Mouse (Mus musculus): Measurements from ENCODE around the gene Carmil1. TPM values are rescaled to one million over a fixed set of nuclear protein-coding genes. Genes with fewer than 3 reads are reported as not detected.

Carmil1 gene
- polyA plus RNA-seq, 1 experiment from 2014 or later = 10.7 TPM

DNA sequence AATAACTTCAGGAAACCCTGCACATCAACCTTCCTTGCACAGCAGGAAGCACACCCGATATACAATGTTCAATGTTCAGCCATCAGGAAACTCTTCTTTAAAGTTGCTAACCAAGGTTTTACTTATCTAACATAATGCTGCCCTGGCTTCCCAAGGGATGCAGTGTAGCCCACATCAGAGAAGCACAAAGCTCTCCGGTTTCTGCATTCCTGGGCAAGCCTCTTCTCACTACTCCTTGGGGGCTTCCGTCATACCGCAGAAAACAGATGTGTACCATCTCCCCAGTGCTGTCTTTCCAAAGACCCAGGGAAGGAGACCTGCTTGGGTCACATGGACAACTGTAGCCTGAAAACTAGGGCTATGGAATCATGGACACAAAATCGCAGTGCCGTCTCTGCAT is 47.8 kb downstream of the Carmil1 start:
- WGBS (ENCODE audit: insufficient replicate concordance) = 59% methylated on average over 6 of the region's 6 CpGs
- Histone ChIP-seq H3K9me3 (replicated peaks) (no peaks in the 10 kb centered on the region), H3K27me3 (replicated peaks) (no peaks in the 10 kb centered on the region; the same call in 1 of the 2 replicates), H3K9ac (no peak overlapping the region), H3K36me3 (no peaks in the 10 kb centered on the region), H3K4me3 (no peak overlapping the region), H3K27ac (no peak overlapping the region), H3K4me2 (no peak overlapping the region), H3K4me1 (no peaks in the 10 kb centered on the region)
- ATAC-seq = no peak

DNA sequence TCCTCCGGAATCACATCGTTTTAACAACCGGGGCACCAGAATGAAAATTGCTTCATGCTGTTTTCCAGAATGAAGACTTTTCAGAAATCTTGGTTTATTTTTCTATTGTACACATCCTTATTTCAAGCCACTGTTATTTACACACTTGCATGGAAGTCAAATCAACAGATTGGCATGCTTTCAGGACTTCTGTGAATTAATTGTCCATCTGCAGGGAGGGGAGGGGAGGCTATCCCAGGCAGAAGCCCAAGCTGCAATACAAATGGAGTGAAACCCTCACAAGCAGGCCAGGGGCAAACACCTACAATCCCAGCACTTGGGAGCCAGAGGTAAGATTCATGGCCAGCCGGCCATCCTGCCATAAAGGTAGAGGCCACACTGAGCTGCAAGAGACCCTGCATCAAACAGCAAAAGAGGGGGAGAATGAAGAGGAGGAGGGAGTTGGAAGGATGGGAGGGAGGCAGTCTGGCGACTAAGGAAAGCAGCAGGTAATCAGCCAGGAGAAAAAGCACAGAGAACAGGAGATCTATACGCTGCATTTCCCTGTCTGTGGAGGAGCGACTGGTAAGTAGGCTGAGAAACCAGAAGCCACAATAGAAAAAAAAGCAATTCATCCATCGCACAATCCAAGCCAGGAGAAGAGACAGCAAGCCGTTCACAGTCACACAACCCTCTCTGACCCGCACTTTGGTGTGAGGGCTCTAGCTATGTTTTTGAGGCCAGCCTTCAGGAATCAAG is 48.7 kb downstream of the Carmil1 start:
- Histone ChIP-seq H3K27me3 (replicated peaks) (no peaks in the 10 kb centered on the region; the same call in 1 of the 2 replicates), H3K9me3 (replicated peaks) (no peaks in the 10 kb centered on the region), H3K36me3 (no peaks in the 10 kb centered on the region), H3K9ac (no peak overlapping the region), H3K27ac (no peak overlapping the region), H3K4me2 (no peak overlapping the region), H3K4me1 (no peaks in the 10 kb centered on the region), H3K4me3 (no peak overlapping the region)
- 74% methylated on average over 10 of the region's 10 CpGs for WGBS (ENCODE audit: insufficient replicate concordance)
- ATAC-seq = no peak

DNA sequence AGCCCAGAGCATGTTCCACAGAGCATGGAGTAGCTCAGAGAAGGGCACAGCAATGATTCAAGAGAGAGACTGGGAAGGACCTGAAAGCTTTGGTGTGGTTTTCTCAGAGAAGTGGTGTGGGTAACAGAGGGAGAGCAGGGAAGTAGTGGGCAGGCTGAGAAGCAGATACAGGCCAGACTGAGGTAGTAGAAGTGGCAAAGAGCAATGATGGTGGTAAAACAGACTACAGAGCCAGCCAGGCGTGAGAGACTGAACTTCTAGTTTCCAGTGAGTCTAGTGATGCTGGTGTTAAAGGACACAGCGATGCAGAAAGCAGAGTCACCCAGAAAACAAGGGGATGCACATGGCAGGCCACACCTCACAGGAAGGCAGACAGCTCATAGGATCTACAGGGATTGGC is 49.4 kb downstream of the Carmil1 start:
- Histone ChIP-seq H3K9ac (no peak overlapping the region), H3K27ac (no peak overlapping the region), H3K4me3 (no peak overlapping the region), H3K27me3 (replicated peaks) (no peaks in the 10 kb centered on the region; the same call in 1 of the 2 replicates), H3K9me3 (replicated peaks) (no peaks in the 10 kb centered on the region), H3K4me2 (no peak overlapping the region), H3K4me1 (no peaks in the 10 kb centered on the region), H3K36me3 (no peaks in the 10 kb centered on the region)
- ATAC-seq = no peak
- 72% methylated on average over 2 of the region's 2 CpGs for WGBS (ENCODE audit: insufficient replicate concordance)

DNA sequence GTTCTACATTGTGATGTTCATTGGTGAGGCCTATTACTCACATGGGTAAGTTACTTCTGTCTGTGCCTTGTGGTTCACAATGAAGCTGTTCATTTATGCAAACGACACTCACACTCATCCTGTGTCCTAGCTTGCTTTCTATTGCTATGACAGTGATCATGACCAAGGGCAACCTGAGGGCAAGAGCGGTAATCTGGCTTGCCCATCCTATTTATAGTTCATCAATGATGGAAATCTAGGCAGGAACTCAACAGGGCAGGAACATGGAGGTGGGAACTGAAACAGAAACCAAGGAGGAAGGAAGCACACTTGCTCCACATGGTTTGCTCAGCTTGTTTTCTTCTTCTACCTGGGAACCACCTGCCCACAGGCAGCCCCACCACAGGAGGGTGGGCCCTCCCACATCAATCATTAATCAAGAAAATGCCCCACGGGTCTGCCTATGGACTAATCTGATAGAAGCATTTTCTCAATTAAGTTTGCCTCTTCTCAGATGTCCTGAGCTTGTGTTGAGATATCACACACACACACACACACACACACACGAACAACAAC is 50.0 kb downstream of the Carmil1 start:
- no peak for ATAC-seq
- Histone ChIP-seq H3K9me3 (replicated peaks) (no peaks in the 10 kb centered on the region), H3K36me3 (no peaks in the 10 kb centered on the region), H3K4me2 (no peak overlapping the region), H3K4me3 (no peak overlapping the region), H3K27me3 (replicated peaks) (no peaks in the 10 kb centered on the region; the same call in 1 of the 2 replicates), H3K9ac (no peak overlapping the region), H3K27ac (no peak overlapping the region), H3K4me1 (no peaks in the 10 kb centered on the region)
- 57% methylated on average over 4 of the region's 4 CpGs for WGBS (ENCODE audit: insufficient replicate concordance)

- Histone ChIP-seq H3K27ac (no peak overlapping the region), H3K27me3 (replicated peaks) (no peaks in the 10 kb centered on the region), H3K9me3 (replicated peaks) (no peaks in the 10 kb centered on the region), H3K36me3 (no peaks in the 10 kb centered on the region), H3K4me1 (0 out of 2 replicates have a peak, but pooled peaks cover 6% of the 10 kb centered on the region), H3K4me2 (no peak overlapping the region), H3K9ac (no peak overlapping the region), H3K4me3 (no peak overlapping the region)
- no peak for ATAC-seq
- 71% methylated on average over 8 of the region's 8 CpGs for WGBS (ENCODE audit: insufficient replicate concordance)
Observed at GRCm38 (mm10) chr13:24223425-24224201, 57.0 kb downstream of the Carmil1 start.

DNA sequence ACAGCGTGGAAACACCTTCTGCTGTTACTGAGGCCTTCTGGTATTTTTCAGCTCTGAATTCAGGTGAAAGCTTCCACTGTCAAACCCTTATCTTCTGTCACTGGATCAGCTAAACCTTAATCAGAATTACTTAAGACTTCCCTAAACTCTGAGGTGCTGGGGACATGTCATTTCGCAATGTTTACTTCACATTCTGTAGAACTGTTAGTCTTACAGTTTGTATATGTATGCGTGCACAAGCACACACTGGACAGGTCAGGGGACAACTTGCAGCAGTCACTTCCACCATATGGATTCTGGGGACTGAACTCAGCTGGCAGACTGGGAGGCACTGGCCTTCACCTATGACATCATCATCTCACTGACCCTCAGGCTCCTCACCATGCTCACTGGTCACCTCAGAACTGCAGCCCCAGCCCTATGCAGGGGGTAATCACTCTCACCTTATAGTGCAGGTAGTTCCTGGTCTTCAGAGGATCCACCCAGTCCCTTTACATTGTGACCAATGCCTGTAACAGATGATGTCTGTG is 60.1 kb downstream of the Carmil1 start:
- H3K9ac ChIP-seq = no peak overlapping the region
- no peaks in the 10 kb centered on the region for H3K9me3 ChIP-seq (replicated peaks)
- ATAC-seq = no peak
- WGBS (ENCODE audit: insufficient replicate concordance) = 65% methylated on average over 3 of the region's 3 CpGs
- H3K27me3 ChIP-seq (replicated peaks) = no peaks in the 10 kb centered on the region
- no peak overlapping the region for H3K4me3 ChIP-seq
- H3K36me3 ChIP-seq = no peaks in the 10 kb centered on the region
- peaks cover 15% of the 10 kb centered on the region; the same call in 1 of the 2 replicates for H3K4me1 ChIP-seq
- H3K4me2 ChIP-seq = no peak overlapping the region
- H3K27ac ChIP-seq = no peak overlapping the region

- no peak overlapping the region for H3K9ac ChIP-seq
- no peak overlapping the region for H3K4me2 ChIP-seq
- WGBS (ENCODE audit: insufficient replicate concordance) = 33% methylated on average over 2 of the region's 2 CpGs
- ATAC-seq = 0 out of 2 replicates have a peak, but pooled peaks have one; percentile 13
- 0 out of 2 replicates have a peak, but pooled peaks cover 4% of the 10 kb centered on the region for H3K4me1 ChIP-seq
- no peaks in the 10 kb centered on the region for H3K9me3 ChIP-seq (replicated peaks)
- no peaks in the 10 kb centered on the region for H3K36me3 ChIP-seq
- no peaks in the 10 kb centered on the region; the same call in 1 of the 2 replicates for H3K27me3 ChIP-seq (replicated peaks)
- no peak overlapping the region for H3K4me3 ChIP-seq
- no peak overlapping the region for H3K27ac ChIP-seq
Observed at GRCm38 (mm10) chr13:24211229-24211628, 69.4 kb downstream of the Carmil1 start.

GRCm38 (mm10) chr13:24206097-24206496 is 74.5 kb downstream of the Carmil1 start:
- Histone ChIP-seq H3K4me1 (0 out of 2 replicates have a peak, but pooled peaks cover 4% of the 10 kb centered on the region), H3K4me3 (no peak overlapping the region), H3K9me3 (replicated peaks) (no peaks in the 10 kb centered on the region), H3K9ac (no peak overlapping the region), H3K27ac (no peak overlapping the region), H3K27me3 (replicated peaks) (peaks cover 6% of the 10 kb centered on the region; the same call in 1 of the 2 replicates), H3K4me2 (no peak overlapping the region), H3K36me3 (no peaks in the 10 kb centered on the region)
- WGBS (ENCODE audit: insufficient replicate concordance) = 68% methylated on average over 6 of the region's 6 CpGs
- no peak for ATAC-seq

- Histone ChIP-seq H3K4me3 (no peak overlapping the region), H3K4me2 (no peak overlapping the region), H3K27me3 (replicated peaks) (peaks cover 6% of the 10 kb centered on the region; the same call in 1 of the 2 replicates), H3K4me1 (0 out of 2 replicates have a peak, but pooled peaks cover 9% of the 10 kb centered on the region), H3K27ac (no peak overlapping the region), H3K9ac (no peak overlapping the region), H3K36me3 (no peaks in the 10 kb centered on the region), H3K9me3 (replicated peaks) (no peaks in the 10 kb centered on the region)
- no peak for ATAC-seq
- 77% methylated on average over 6 of the region's 6 CpGs for WGBS (ENCODE audit: insufficient replicate concordance)
Observed at GRCm38 (mm10) chr13:24202314-24202713, 78.3 kb downstream of the Carmil1 start.

GRCm38 (mm10) chr13:24199861-24200543 is 80.6 kb downstream of the Carmil1 start:
- H3K9ac ChIP-seq = no peak overlapping the region
- H3K4me3 ChIP-seq = no peak overlapping the region
- no peaks in the 10 kb centered on the region for H3K9me3 ChIP-seq (replicated peaks)
- no peaks in the 10 kb centered on the region for H3K36me3 ChIP-seq
- no peak overlapping the region for H3K27ac ChIP-seq
- 46% methylated on average over 7 of the region's 7 CpGs for WGBS (ENCODE audit: insufficient replicate concordance)
- no peak for ATAC-seq
- H3K27me3 ChIP-seq (replicated peaks) = peaks cover 6% of the 10 kb centered on the region; the same call in 1 of the 2 replicates
- H3K4me1 ChIP-seq = 0 out of 2 replicates have a peak, but pooled peaks cover 6% of the 10 kb centered on the region
- H3K4me2 ChIP-seq = no peak overlapping the region

DNA sequence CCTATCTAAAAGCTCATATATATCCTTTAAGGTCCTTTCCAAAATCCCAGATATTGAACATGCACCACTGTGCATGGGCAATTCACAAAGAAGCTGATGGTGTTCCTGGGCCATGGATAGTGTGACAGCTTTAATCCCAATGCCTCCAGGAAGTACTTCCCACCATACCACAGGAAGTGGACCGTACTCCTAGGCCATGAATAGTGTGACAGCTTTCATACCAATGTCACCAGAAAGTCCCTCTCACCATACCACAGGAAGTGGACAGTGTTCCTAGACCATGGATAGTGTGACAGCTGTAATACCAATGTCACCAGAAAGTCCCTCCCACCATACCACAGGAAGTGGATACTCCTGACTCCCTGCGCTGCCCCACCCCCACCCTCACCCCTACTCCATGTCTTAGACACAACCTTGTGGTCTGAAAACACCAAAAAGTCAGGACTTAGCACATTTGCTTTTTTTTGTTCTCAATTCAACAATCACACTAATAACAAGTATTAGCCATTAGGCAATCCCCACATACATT is 82.1 kb downstream of the Carmil1 start:
- H3K27ac ChIP-seq = no peak overlapping the region
- H3K36me3 ChIP-seq = no peaks in the 10 kb centered on the region
- no peak overlapping the region for H3K9ac ChIP-seq
- no peak for ATAC-seq
- no peak overlapping the region for H3K4me2 ChIP-seq
- H3K27me3 ChIP-seq (replicated peaks) = peaks cover 6% of the 10 kb centered on the region; the same call in 1 of the 2 replicates
- H3K9me3 ChIP-seq (replicated peaks) = peaks cover 7% of the 10 kb centered on the region
- 47% methylated on average over 2 of the region's 2 CpGs for WGBS (ENCODE audit: insufficient replicate concordance)
- no peak overlapping the region for H3K4me3 ChIP-seq
- 0 out of 2 replicates have a peak, but pooled peaks cover 6% of the 10 kb centered on the region for H3K4me1 ChIP-seq
